Mouse (Mus musculus): ENCODE results near the gene Lmntd1. TPM values are rescaled to one million over a fixed set of nuclear protein-coding genes. Genes with fewer than 3 reads are reported as not detected.

Lmntd1 gene
- polyA plus RNA-seq, 1 experiment from 2014 or later: 1.3 TPM

- Histone ChIP-seq H3K9ac (replicated peaks; ENCODE audit: low read length) (no peak overlapping the region), H3K4me3 (replicated peaks; ENCODE audit: low read depth, low read length) (no peak overlapping the region), H3K27me3 (ENCODE audit: control insufficient read depth, insufficient read depth, low read length) (no peaks in the 10 kb centered on the region), H3K27ac (replicated peaks; ENCODE audit: low read depth, low read length) (no peak overlapping the region), H3K4me2 (ENCODE audit: low read length) (no peak overlapping the region), H3K9me3 (ENCODE audit: control insufficient read depth, low read length) (no peaks in the 10 kb centered on the region), H3K4me1 (ENCODE audit: control insufficient read depth, insufficient read depth, low read length) (0 out of 2 replicates have a peak, but pooled peaks cover 7% of the 10 kb centered on the region), H3K36me3 (ENCODE audit: control insufficient read depth, insufficient read depth, low read length) (no peaks in the 10 kb centered on the region)
- ATAC-seq (ENCODE audit: low FRiP score, low TSS enrichment) (no peak), DNase-seq (no peak)
- 78% methylated on average over 4 of the region's 4 CpGs for WGBS
Observed at GRCm38 (mm10) chr6:145478821-145479271, 135.3 kb downstream of the Lmntd1 start.

GRCm38 (mm10) chr6:145477367-145477905 lies 136.7 kb downstream of the Lmntd1 start:
- 76% methylated on average over 10 of the region's 10 CpGs for WGBS
- H3K27ac ChIP-seq (replicated peaks; ENCODE audit: low read depth, low read length): no peak overlapping the region
- no peak overlapping the region for H3K9ac ChIP-seq (replicated peaks; ENCODE audit: low read length)
- H3K27me3 ChIP-seq (ENCODE audit: control insufficient read depth, insufficient read depth, low read length): no peaks in the 10 kb centered on the region
- no peaks in the 10 kb centered on the region for H3K36me3 ChIP-seq (ENCODE audit: control insufficient read depth, insufficient read depth, low read length)
- no peaks in the 10 kb centered on the region for H3K9me3 ChIP-seq (ENCODE audit: control insufficient read depth, low read length)
- DNase-seq (no peak), ATAC-seq (ENCODE audit: low FRiP score, low TSS enrichment) (no peak)
- no peak overlapping the region for H3K4me3 ChIP-seq (replicated peaks; ENCODE audit: low read depth, low read length)
- H3K4me1 ChIP-seq (ENCODE audit: control insufficient read depth, insufficient read depth, low read length): 0 out of 2 replicates have a peak, but pooled peaks cover 6% of the 10 kb centered on the region
- H3K4me2 ChIP-seq (ENCODE audit: low read length): no peak overlapping the region

GRCm38 (mm10) chr6:145471638-145472247 lies 142.4 kb downstream of the Lmntd1 start:
- Histone ChIP-seq H3K4me2 (ENCODE audit: low read length) (no peak overlapping the region), H3K4me1 (ENCODE audit: control insufficient read depth, insufficient read depth, low read length) (peaks cover 11% of the 10 kb centered on the region; the same call in 1 of the 2 replicates), H3K9ac (replicated peaks; ENCODE audit: low read length) (no peak overlapping the region), H3K27ac (replicated peaks; ENCODE audit: low read depth, low read length) (no peak overlapping the region), H3K36me3 (ENCODE audit: control insufficient read depth, insufficient read depth, low read length) (no peaks in the 10 kb centered on the region), H3K27me3 (ENCODE audit: control insufficient read depth, insufficient read depth, low read length) (no peaks in the 10 kb centered on the region), H3K4me3 (replicated peaks; ENCODE audit: low read depth, low read length) (no peak overlapping the region), H3K9me3 (ENCODE audit: control insufficient read depth, low read length) (no peaks in the 10 kb centered on the region)
- WGBS: 36% methylated on average over 11 of the region's 11 CpGs
- DNase-seq (peak; percentile 70), ATAC-seq (ENCODE audit: low FRiP score, low TSS enrichment) (no peak; the same call in 1 of the 2 replicates)

- no peaks in the 10 kb centered on the region for H3K9me3 ChIP-seq (ENCODE audit: control insufficient read depth, low read length)
- peak overlapping the region; percentile 20; the same call in 1 of the 2 replicates for H3K27ac ChIP-seq (replicated peaks; ENCODE audit: low read depth, low read length)
- no peaks in the 10 kb centered on the region for H3K27me3 ChIP-seq (ENCODE audit: control insufficient read depth, insufficient read depth, low read length)
Observed at GRCm38 (mm10) chr6:145469260-145469943, 144.7 kb downstream of the Lmntd1 start.

GRCm38 (mm10) chr6:145464027-145464426 lies 150.1 kb downstream of the Lmntd1 start:
- Histone ChIP-seq H3K4me2 (ENCODE audit: low read length) (no peak overlapping the region), H3K27me3 (ENCODE audit: control insufficient read depth, insufficient read depth, low read length) (no peaks in the 10 kb centered on the region), H3K36me3 (ENCODE audit: control insufficient read depth, insufficient read depth, low read length) (no peaks in the 10 kb centered on the region), H3K9ac (replicated peaks; ENCODE audit: low read length) (no peak overlapping the region), H3K4me1 (ENCODE audit: control insufficient read depth, insufficient read depth, low read length) (no peaks in the 10 kb centered on the region), H3K4me3 (replicated peaks; ENCODE audit: low read depth, low read length) (no peak overlapping the region), H3K27ac (replicated peaks; ENCODE audit: low read depth, low read length) (no peak overlapping the region), H3K9me3 (ENCODE audit: control insufficient read depth, low read length) (no peaks in the 10 kb centered on the region)
- 94% methylated on average over 4 of the region's 4 CpGs for WGBS
- DNase-seq (no peak), ATAC-seq (ENCODE audit: low FRiP score, low TSS enrichment) (no peak)

More at GRCm38 (mm10) chr6:145469260-145469943, 144.7 kb downstream of the Lmntd1 start:
- Histone ChIP-seq H3K4me3 (replicated peaks; ENCODE audit: low read depth, low read length) (no peak overlapping the region), H3K9ac (replicated peaks; ENCODE audit: low read length) (no peak overlapping the region), H3K4me2 (ENCODE audit: low read length) (no peak overlapping the region), H3K36me3 (ENCODE audit: control insufficient read depth, insufficient read depth, low read length) (no peaks in the 10 kb centered on the region), H3K4me1 (ENCODE audit: control insufficient read depth, insufficient read depth, low read length) (peaks cover 11% of the 10 kb centered on the region; the same call in 1 of the 2 replicates)
- 47% methylated on average over 8 of the region's 8 CpGs for WGBS
- DNase-seq: peak; percentile 44
- no peak for ATAC-seq (ENCODE audit: low FRiP score, low TSS enrichment)

- Histone ChIP-seq H3K4me2 (ENCODE audit: low read length) (no peak overlapping the region), H3K27ac (replicated peaks; ENCODE audit: low read depth, low read length) (no peak overlapping the region), H3K4me3 (replicated peaks; ENCODE audit: low read depth, low read length) (no peak overlapping the region), H3K9me3 (ENCODE audit: control insufficient read depth, low read length) (no peaks in the 10 kb centered on the region), H3K36me3 (ENCODE audit: control insufficient read depth, insufficient read depth, low read length) (no peaks in the 10 kb centered on the region), H3K9ac (replicated peaks; ENCODE audit: low read length) (no peak overlapping the region), H3K27me3 (ENCODE audit: control insufficient read depth, insufficient read depth, low read length) (no peaks in the 10 kb centered on the region), H3K4me1 (ENCODE audit: control insufficient read depth, insufficient read depth, low read length) (no peaks in the 10 kb centered on the region)
- 90% methylated on average over 12 of the region's 12 CpGs for WGBS
- ATAC-seq (ENCODE audit: low FRiP score, low TSS enrichment): no peak
- no peak for DNase-seq
Observed at GRCm38 (mm10) chr6:145462677-145463245, 151.4 kb downstream of the Lmntd1 start.

GRCm38 (mm10) chr6:145457066-145457465 lies 157.1 kb downstream of the Lmntd1 start:
- Histone ChIP-seq H3K4me3 (replicated peaks; ENCODE audit: low read depth, low read length) (no peak overlapping the region), H3K9ac (replicated peaks; ENCODE audit: low read length) (no peak overlapping the region), H3K4me1 (ENCODE audit: control insufficient read depth, insufficient read depth, low read length) (no peaks in the 10 kb centered on the region), H3K9me3 (ENCODE audit: control insufficient read depth, low read length) (no peaks in the 10 kb centered on the region), H3K27ac (replicated peaks; ENCODE audit: low read depth, low read length) (no peak overlapping the region), H3K4me2 (ENCODE audit: low read length) (no peak overlapping the region), H3K36me3 (ENCODE audit: control insufficient read depth, insufficient read depth, low read length) (no peaks in the 10 kb centered on the region), H3K27me3 (ENCODE audit: control insufficient read depth, insufficient read depth, low read length) (no peaks in the 10 kb centered on the region)
- ATAC-seq (ENCODE audit: low FRiP score, low TSS enrichment) (no peak), DNase-seq (no peak)
- WGBS: 86% methylated on average over 15 of the region's 15 CpGs

GRCm38 (mm10) chr6:145450628-145451403 lies 163.3 kb downstream of the Lmntd1 start:
- no peaks in the 10 kb centered on the region for H3K9me3 ChIP-seq (ENCODE audit: control insufficient read depth, low read length)
- no peak for ATAC-seq (ENCODE audit: low FRiP score, low TSS enrichment)
- H3K36me3 ChIP-seq (ENCODE audit: control insufficient read depth, insufficient read depth, low read length): no peaks in the 10 kb centered on the region
- no peak for DNase-seq
- H3K4me1 ChIP-seq (ENCODE audit: control insufficient read depth, insufficient read depth, low read length): no peaks in the 10 kb centered on the region
- H3K27me3 ChIP-seq (ENCODE audit: control insufficient read depth, insufficient read depth, low read length): no peaks in the 10 kb centered on the region
- H3K9ac ChIP-seq (replicated peaks; ENCODE audit: low read length): no peak overlapping the region
- no peak overlapping the region for H3K4me2 ChIP-seq (ENCODE audit: low read length)
- H3K27ac ChIP-seq (replicated peaks; ENCODE audit: low read depth, low read length): no peak overlapping the region
- WGBS: 82% methylated on average over 15 of the region's 15 CpGs
- no peak overlapping the region for H3K4me3 ChIP-seq (replicated peaks; ENCODE audit: low read depth, low read length)
